Mouse (Mus musculus) stomach, embryonic 15.5 days (tissue): ENCODE measurements around the gene Gm5089. TPM values are rescaled to one million over a fixed set of nuclear protein-coding genes. Genes with fewer than 3 reads are reported as not detected.

Experiments
- ATAC-seq: fragments of 200-750 bp; cut with Nextera tagmentation; 2 replicates; pipeline ENCODE4 v1.8.0; 2017; ENCODE audit warnings: low read depth, moderate number of reproducible peaks, moderate TSS enrichment; ENCODE audit not compliant: insufficient read depth, low FRiP score
- H3K27ac ChIP-seq: fragments of 300-500 bp; sonication (generic); 2 replicates; pipeline ENCODE4 v1.5.1; 2015; ENCODE audit warnings: mild to moderate bottlenecking, inconsistent platforms
- H3K27me3 ChIP-seq: fragments of 300-500 bp; sonication (generic); replicated peaks from 2 replicates; pipeline ENCODE4 v1.6.1; 2015; ENCODE audit warnings: inconsistent platforms
- H3K36me3 ChIP-seq: fragments of 300-500 bp; sonication (generic); 2 replicates; pipeline ENCODE4 v1.6.1; 2015; ENCODE audit warnings: inconsistent platforms
- H3K4me1 ChIP-seq: fragments of 300-500 bp; sonication (generic); 2 replicates; pipeline ENCODE4 v1.6.1; 2015; ENCODE audit warnings: inconsistent platforms
- H3K4me2 ChIP-seq: fragments of 300-500 bp; sonication (generic); 2 replicates; pipeline ENCODE4 v1.6.1; 2015; ENCODE audit warnings: mild to moderate bottlenecking, inconsistent platforms
- H3K4me3 ChIP-seq: fragments of 300-500 bp; sonication (generic); replicated peaks from 2 replicates; pipeline ENCODE4 v1.5.1; 2015; ENCODE audit warnings: inconsistent platforms
- H3K9ac ChIP-seq: fragments of 300-500 bp; sonication (generic); 2 replicates; pipeline ENCODE4 v1.6.1; 2015; ENCODE audit warnings: inconsistent platforms
- H3K9me3 ChIP-seq: fragments of 300-500 bp; sonication (generic); 2 replicates; pipeline ENCODE4 v1.6.1; 2016; ENCODE audit warnings: inconsistent platforms
- whole genome bisulfite sequencing: fragments of 180-500 bp; shearing (Covaris S2); methylation state at CpG from one replicate; pipeline ENCODE4 v1.1.7; 2015; 5-methylcytosine and 5-hydroxymethylcytosine counted together
- polyA plus RNA-seq: library from polyadenylated mRNA; unstranded; fragments of >200 nt; fragmentation: Nextera tagmentation; extraction: Ambion mirVana; gene quantifications from 2 replicates; pipeline ENCODE4 v1.2.1, GENCODE M21; 2015

Gm5089 gene
- polyA plus RNA-seq, 1 experiment from 2014 or later, result not detected

GRCm38 (mm10) chr14:122386281-122387130, 64.4 kb downstream of the Gm5089 start:
- no peaks in the 10 kb centered on the region for H3K27me3 ChIP-seq
- 85% methylated on average over 17 of the region's 17 CpGs for WGBS

GRCm38 (mm10) chr14:122385758-122386157, 65.2 kb downstream of the Gm5089 start:
- H3K4me2 ChIP-seq, result no peak overlapping the region
- no peaks in the 10 kb centered on the region for H3K4me1 ChIP-seq
- no peak for ATAC-seq
- no peak overlapping the region for H3K27ac ChIP-seq
- WGBS, result 89% methylated on average over 5 of the region's 5 CpGs
- H3K27me3 ChIP-seq, result no peaks in the 10 kb centered on the region
- H3K9ac ChIP-seq, result no peak overlapping the region
- H3K9me3 ChIP-seq, result no peaks in the 10 kb centered on the region
- H3K4me3 ChIP-seq, result no peak overlapping the region
- H3K36me3 ChIP-seq, result no peaks in the 10 kb centered on the region

More at GRCm38 (mm10) chr14:122386281-122387130, 64.4 kb downstream of the Gm5089 start:
- H3K27ac ChIP-seq, result no peak overlapping the region
- ATAC-seq, result no peak
- H3K4me2 ChIP-seq, result no peak overlapping the region
- H3K9ac ChIP-seq, result no peak overlapping the region
- no peak overlapping the region for H3K4me3 ChIP-seq
- H3K9me3 ChIP-seq, result no peaks in the 10 kb centered on the region
- H3K4me1 ChIP-seq, result no peaks in the 10 kb centered on the region
- no peaks in the 10 kb centered on the region for H3K36me3 ChIP-seq

- no peak for ATAC-seq
- Histone ChIP-seq H3K9me3 (no peaks in the 10 kb centered on the region), H3K27me3 (no peaks in the 10 kb centered on the region), H3K4me2 (no peak overlapping the region), H3K27ac (no peak overlapping the region), H3K9ac (no peak overlapping the region), H3K4me3 (no peak overlapping the region), H3K36me3 (no peaks in the 10 kb centered on the region), H3K4me1 (no peaks in the 10 kb centered on the region)
- 76% methylated on average over 3 of the region's 3 CpGs for WGBS
Observed at GRCm38 (mm10) chr14:122385238-122385534, 65.7 kb downstream of the Gm5089 start.

Other genes starting within 250 kb of the Gm5089 start
- not detected in 2 replicates for gene Zic5, start 14.6 kb upstream of the Gm5089 start, polyA plus RNA-seq
- gene Zic2, start 24.3 kb upstream of the Gm5089 start, polyA plus RNA-seq, result not detected in 2 replicates
- gene Gm10837, start 39.5 kb upstream of the Gm5089 start, polyA plus RNA-seq, result not detected in 2 replicates
- gene Pcca, start 83.2 kb upstream of the Gm5089 start, polyA plus RNA-seq, result 19.2 and 20.2 TPM in 2 replicates